Mouse (Mus musculus) forebrain, embryonic 10.5 days (tissue): ENCODE results near the gene Gm9972. TPM values are rescaled to one million over a fixed set of nuclear protein-coding genes. Genes with fewer than 3 reads are reported as not detected.

Source experiments
- DNase-seq: peaks from one replicate; pipeline ENCODE4 v3.0.0-alpha.2; 2017; ENCODE audit warnings: low spot score; ENCODE audit errors: extremely low spot score
- H3K27ac ChIP-seq: fragments of 300-500 bp; sonication (generic); 2 replicates; pipeline ENCODE4 v1.5.1; 2016; ENCODE audit warnings: mild to moderate bottlenecking
- H3K27me3 ChIP-seq: fragments of 300-500 bp; sonication (generic); 2 replicates; pipeline ENCODE4 v1.6.1; 2016; ENCODE audit warnings: mild to moderate bottlenecking; ENCODE audit not compliant: poor library complexity, severe bottlenecking
- H3K36me3 ChIP-seq: fragments of 300-500 bp; sonication (generic); replicated peaks from 2 replicates; pipeline ENCODE4 v1.6.1; 2016; ENCODE audit warnings: mild to moderate bottlenecking, moderate library complexity
- H3K4me1 ChIP-seq: fragments of 300-500 bp; sonication (generic); 2 replicates; pipeline ENCODE4 v1.6.1; 2016
- H3K4me3 ChIP-seq: fragments of 300-500 bp; sonication (generic); 2 replicates; pipeline ENCODE4 v1.5.1; 2016; ENCODE audit warnings: mild to moderate bottlenecking, moderate library complexity
- H3K9me3 ChIP-seq: fragments of 300-500 bp; sonication (generic); 2 replicates; pipeline ENCODE4 v1.6.1; 2016; ENCODE audit warnings: mild to moderate bottlenecking, moderate library complexity
- WGBS: fragments of 180-500 bp; shearing (Covaris S2); methylation state at CpG from one replicate; pipeline ENCODE4 v1.1.7; 2016; 5-methylcytosine and 5-hydroxymethylcytosine counted together
- polyA plus RNA-seq: library from polyadenylated mRNA; unstranded; fragments of >200 nt; fragmentation: Nextera tagmentation; extraction: Ambion mirVana; gene quantifications from 2 replicates; pipeline ENCODE4 v1.2.1, GENCODE M21; 2016

Gene Gm9972
- not detected in 2 replicates for polyA plus RNA-seq

DNA sequence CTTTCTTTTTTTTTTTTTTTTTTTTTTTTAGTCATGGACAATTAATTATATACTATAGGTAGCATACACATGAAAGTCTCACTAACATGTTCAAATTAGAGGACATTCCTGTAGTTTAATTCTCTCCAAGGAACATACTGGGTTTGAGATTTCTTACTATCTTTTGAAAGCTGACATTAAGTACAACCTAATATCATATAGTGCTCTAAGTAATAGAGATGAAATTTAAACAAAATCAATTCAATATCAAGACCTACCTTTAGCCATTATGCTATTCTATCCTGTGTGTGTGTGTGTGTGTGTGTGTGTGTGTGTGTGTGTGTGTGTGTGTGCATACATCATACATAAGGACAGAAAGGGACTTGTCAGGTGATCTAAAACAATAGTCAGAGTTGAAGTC lies at the start of gene Gm9972:
Gm9972 (plus strand) TSS at position 301 of the 400 bp plus-strand sequence.
- Histone ChIP-seq H3K4me1 (no peaks in the 10 kb centered on the region), H3K9me3 (no peaks in the 10 kb centered on the region), H3K4me3 (no peak within 1 kb of the TSS), H3K27me3 (no peaks in the 10 kb centered on the region), H3K27ac (no peak within 1 kb of the TSS), H3K36me3 (no peaks in the 10 kb centered on the region)
- DNase-seq = no peak

DNA sequence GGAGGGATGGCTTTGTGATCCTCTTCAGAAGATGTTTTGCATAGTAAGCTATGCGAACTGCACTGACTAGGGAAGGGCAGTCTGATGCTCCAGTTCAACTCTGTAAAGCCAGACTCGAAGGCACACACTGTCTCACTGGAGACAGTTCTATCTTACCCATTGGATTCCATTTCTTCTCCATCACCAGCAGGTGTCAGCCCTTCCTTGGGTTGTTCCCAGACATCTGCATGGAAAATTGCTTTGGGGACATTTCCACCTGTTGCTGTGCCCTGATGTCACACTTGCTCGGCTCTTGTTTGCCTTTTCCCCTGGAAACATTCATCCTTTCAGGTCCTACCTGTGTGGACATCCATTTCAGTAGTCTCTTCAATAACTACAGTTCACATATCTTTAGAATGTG lies 36.4 kb upstream of the Gm9972 start:
- no peak for DNase-seq
- H3K27ac ChIP-seq = no peak overlapping the region
- no peaks in the 10 kb centered on the region for H3K9me3 ChIP-seq
- 58% methylated on average over 3 of the region's 3 CpGs for WGBS
- H3K36me3 ChIP-seq = no peaks in the 10 kb centered on the region
- no peaks in the 10 kb centered on the region for H3K4me1 ChIP-seq
- no peak overlapping the region for H3K4me3 ChIP-seq
- no peaks in the 10 kb centered on the region for H3K27me3 ChIP-seq

DNA sequence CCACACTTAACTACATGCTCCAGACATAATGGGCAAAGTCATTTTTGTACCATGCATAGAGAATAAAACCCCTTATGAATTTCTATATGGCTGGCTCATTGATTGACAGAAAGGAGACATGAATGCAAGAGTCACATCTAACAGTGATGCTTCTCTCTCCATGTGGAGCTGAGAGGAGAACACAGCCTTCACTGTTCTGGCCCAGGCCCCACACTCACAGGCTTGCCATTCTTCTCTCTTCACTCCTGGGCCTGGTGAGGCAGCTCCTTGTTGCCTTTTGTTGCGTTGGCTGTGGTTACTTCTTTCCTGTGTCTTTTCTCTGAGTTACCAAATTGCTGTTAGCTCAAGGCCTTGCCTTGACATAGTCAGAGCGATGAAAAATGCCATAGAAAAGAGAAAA lies 23.6 kb upstream of the Gm9972 start:
- Histone ChIP-seq H3K9me3 (no peaks in the 10 kb centered on the region), H3K36me3 (no peaks in the 10 kb centered on the region), H3K27ac (no peak overlapping the region), H3K4me1 (no peaks in the 10 kb centered on the region), H3K27me3 (no peaks in the 10 kb centered on the region), H3K4me3 (no peak overlapping the region)
- 74% methylated on average over 2 of the region's 2 CpGs for WGBS
- DNase-seq = no peak

DNA sequence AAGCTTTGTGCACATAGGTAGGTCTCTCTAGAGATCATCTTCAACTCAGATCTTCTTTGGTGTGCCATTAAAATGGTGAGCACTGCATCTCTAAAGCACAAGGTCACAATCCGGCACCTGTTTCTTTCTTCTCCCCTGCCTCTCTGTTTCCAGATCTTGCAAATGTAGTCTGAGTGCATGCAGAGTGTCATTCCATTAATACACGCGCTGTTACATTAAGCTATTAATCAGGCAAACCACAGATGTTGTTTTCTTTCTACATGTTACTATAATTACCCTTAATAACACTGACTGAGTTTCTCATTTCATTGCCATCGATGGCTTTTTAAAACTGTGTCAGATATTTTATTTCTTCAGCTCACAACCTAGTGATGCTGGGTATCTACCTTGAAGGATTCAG lies 22.6 kb upstream of the Gm9972 start:
- no peak overlapping the region for H3K4me3 ChIP-seq
- WGBS = 81% methylated on average over 4 of the region's 4 CpGs
- no peaks in the 10 kb centered on the region for H3K4me1 ChIP-seq
- no peak for DNase-seq
- no peaks in the 10 kb centered on the region for H3K27me3 ChIP-seq
- no peaks in the 10 kb centered on the region for H3K9me3 ChIP-seq
- no peak overlapping the region for H3K27ac ChIP-seq
- no peaks in the 10 kb centered on the region for H3K36me3 ChIP-seq

DNA sequence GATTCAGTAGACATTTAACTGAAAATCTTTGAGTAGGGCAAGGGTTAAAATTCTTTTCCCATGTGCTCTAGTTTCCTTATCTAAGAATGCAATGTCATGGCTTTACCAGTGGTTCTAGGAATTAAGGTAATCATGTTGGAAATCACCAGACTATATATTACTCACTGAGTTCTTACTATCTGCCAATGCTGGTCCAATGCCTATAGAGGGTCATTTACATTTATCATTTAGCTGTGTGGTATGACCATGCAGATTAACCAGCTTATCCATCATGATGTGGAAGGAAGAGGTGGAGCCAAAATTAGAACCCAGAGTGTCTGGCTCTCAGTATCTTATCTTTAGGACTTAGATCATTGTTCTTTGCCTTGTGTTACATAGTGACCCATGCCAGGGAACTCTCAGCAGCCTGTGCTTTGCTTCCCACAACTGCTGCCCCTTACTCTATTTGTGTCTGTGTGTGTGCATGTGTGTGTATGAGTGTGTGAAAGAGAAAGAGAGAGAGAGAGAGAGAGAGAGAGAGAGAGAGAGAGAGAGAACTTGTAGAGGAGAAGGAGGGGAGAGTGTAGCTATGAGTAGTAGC lies 12.3 kb upstream of the Gm9972 start:
- Histone ChIP-seq H3K4me3 (no peak overlapping the region), H3K9me3 (no peaks in the 10 kb centered on the region), H3K36me3 (no peaks in the 10 kb centered on the region), H3K27me3 (no peaks in the 10 kb centered on the region), H3K4me1 (no peaks in the 10 kb centered on the region), H3K27ac (no peak overlapping the region)
- no peak for DNase-seq

DNA sequence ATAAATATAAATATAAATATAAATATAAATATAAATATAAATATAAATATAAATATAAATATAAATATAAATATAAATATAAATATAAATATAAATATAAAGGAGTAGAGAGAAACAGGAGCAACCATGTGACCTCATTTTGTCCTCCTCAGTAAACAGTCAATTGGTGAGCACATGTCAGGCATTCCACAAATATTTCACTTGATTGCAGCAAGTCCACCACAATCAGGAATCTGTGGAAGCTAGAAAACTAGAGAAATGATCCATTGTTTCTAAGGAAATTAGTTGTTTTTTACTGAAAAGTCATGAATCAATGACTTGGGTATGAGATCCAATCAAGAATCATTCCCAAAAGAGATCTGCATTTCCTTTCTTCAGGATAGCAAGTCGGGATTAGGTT lies 5.7 kb upstream of the Gm9972 start:
- Histone ChIP-seq H3K27me3 (no peaks in the 10 kb centered on the region), H3K4me3 (no peak overlapping the region), H3K9me3 (no peaks in the 10 kb centered on the region), H3K27ac (no peak overlapping the region), H3K36me3 (no peaks in the 10 kb centered on the region), H3K4me1 (no peaks in the 10 kb centered on the region)
- 88% methylated on average over 1 of the region's 1 CpGs for WGBS
- DNase-seq = no peak

DNA sequence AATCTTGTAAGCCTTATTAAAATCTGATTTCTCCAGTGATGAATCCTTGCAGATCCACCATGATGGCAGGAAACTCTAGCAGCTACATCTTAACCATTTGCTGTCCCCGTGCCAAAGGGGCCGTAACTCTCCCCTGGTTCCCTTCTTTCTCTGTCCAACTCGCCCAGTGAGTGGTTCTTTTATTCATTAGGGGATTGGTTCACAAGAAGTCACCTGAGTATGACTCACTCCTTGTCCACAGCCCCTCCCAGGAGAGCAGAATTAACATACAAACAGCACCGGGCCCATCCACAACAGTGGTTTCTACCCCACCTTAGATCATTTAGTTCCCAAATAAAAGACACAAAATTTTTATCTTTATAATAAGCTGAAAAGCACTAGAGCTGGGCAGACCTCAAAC lies 3.4 kb upstream of the Gm9972 start:
- no peak overlapping the region for H3K27ac ChIP-seq
- no peaks in the 10 kb centered on the region for H3K4me1 ChIP-seq
- H3K4me3 ChIP-seq = no peak overlapping the region
- no peaks in the 10 kb centered on the region for H3K36me3 ChIP-seq
- DNase-seq = no peak
- 81% methylated on average over 4 of the region's 4 CpGs for WGBS
- no peaks in the 10 kb centered on the region for H3K27me3 ChIP-seq
- no peaks in the 10 kb centered on the region for H3K9me3 ChIP-seq

DNA sequence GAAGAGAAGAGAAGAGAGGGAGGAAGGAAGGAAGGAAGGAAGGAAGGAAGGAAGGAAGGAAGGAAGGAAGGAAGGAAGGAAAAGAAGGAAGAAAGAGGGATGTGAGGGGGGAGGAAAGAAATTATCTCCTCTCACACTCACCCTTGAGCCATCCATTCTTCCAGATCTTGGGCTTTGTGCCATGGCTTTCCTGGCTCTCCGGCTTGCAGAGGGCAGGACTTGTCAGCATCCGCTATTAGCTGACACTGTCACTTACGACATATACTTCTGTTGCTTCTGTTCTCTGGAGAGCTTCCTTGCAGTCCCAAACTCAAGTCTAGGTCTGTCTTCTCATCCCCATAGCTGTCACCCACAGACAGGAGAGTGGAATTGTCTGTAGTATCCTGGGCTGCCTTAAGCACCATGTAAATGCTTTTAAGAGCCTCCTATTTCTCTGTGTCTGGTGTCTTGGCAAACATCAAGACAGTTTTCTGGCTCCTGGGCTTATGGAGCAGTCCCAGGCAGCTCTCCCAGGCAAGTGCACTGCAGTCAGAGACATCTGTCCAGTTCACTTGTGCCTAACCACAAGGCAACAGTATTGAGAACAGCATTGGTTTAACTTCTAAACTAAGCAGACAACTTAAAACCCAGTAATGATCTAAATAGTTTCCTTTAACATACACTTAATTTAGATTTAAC lies 10.5 kb downstream of the Gm9972 start:
- Histone ChIP-seq H3K9me3 (no peaks in the 10 kb centered on the region), H3K4me1 (no peaks in the 10 kb centered on the region), H3K36me3 (no peaks in the 10 kb centered on the region), H3K27me3 (no peaks in the 10 kb centered on the region), H3K4me3 (no peak overlapping the region), H3K27ac (no peak overlapping the region)
- no peak for DNase-seq
- 92% methylated on average over 3 of the region's 3 CpGs for whole genome bisulfite sequencing

DNA sequence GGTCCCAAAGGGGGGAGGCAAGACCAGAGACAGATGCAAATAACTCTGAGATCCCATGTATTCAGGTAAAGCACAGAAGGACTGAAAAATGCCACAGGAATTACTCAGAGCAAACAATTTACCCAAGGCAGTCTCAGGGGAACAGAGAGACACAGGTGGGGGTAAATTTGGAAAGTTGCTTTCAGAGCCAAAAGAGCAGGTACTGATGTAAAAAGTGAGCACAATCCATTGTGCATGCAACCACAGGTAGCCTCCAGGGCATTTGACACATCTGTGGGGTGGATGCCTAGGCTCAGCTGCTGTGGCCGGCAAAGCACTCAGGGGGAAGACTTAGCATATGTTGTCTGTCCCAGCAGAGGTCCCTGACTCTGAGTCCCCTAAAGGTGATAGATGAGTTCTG lies 13.8 kb downstream of the Gm9972 start:
- Histone ChIP-seq H3K4me1 (no peaks in the 10 kb centered on the region), H3K9me3 (no peaks in the 10 kb centered on the region), H3K27ac (no peak overlapping the region), H3K36me3 (no peaks in the 10 kb centered on the region), H3K4me3 (no peak overlapping the region), H3K27me3 (no peaks in the 10 kb centered on the region)
- WGBS = 59% methylated on average over 1 of the region's 1 CpGs
- no peak for DNase-seq

DNA sequence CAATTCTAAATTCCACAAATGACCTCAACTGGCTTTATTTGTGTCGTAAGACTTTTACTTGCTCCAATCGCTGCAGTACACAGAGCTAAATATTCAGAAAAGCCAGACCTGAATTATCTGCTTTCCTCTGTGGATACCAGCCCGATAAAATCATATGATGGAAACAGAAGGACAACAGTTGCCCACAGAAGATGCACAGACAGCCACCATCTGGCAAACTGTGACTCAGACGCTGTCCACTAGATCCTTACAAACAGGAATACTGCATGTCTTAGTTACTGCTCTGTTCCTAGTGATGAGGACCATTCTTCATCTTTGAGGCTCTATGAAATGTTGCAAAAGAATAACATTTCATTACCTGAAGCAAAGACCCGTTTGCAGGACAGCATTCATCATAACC lies 19.4 kb downstream of the Gm9972 start:
- Histone ChIP-seq H3K4me3 (no peak overlapping the region), H3K36me3 (no peaks in the 10 kb centered on the region), H3K27me3 (no peaks in the 10 kb centered on the region), H3K4me1 (no peaks in the 10 kb centered on the region), H3K9me3 (no peaks in the 10 kb centered on the region), H3K27ac (no peak overlapping the region)
- no peak for DNase-seq
- WGBS = 92% methylated on average over 5 of the region's 5 CpGs

DNA sequence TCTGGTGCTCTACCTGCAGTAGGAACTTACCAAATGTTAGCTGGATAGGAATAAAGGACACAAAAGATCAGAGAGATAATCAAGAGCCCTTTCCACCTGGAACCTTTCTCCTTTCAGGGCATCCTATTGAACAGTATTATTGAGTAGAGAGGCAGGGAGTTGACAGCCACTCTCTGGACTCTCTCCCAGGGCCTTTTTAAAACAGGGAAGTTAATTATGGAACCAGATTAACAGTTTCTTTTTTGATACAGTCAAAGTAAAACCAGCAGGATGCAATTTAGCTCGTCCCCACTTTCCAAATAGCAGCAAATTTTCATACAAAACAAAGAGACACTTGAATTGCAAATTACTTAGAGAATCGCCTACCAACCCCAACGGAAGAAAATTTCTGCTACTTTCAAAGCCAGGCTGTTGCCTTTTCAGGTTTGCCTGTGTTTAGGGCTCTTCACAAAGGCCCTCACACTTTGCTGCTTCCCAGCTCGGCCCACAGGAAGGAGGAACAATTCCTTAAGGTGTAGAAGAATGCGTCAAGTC lies 24.0 kb downstream of the Gm9972 start:
- no peaks in the 10 kb centered on the region for H3K4me1 ChIP-seq
- no peaks in the 10 kb centered on the region for H3K9me3 ChIP-seq
- DNase-seq = no peak
- H3K27ac ChIP-seq = no peak overlapping the region
- no peaks in the 10 kb centered on the region for H3K27me3 ChIP-seq
- WGBS = 30% methylated on average over 5 of the region's 5 CpGs
- no peak overlapping the region for H3K4me3 ChIP-seq
- H3K36me3 ChIP-seq = no peaks in the 10 kb centered on the region

DNA sequence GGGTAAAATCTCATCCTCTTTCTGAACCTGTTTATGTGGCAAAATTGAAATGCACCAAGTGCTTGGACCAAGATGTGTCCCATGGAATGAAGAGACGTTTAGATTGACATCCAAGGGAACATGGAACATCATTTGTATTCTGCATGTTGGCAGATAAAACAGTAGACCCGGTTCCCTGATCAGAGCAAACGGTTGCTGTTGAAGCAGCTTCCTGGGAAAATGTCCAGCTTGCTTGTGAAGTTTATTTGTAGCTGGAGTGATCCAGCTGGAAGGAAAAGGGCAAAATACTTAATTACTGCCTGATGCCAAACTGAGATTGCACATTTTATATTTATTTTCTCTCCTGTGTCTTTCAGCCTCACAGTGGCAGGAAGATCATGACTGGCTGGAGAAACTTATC lies 26.7 kb downstream of the Gm9972 start:
- H3K4me1 ChIP-seq = no peaks in the 10 kb centered on the region
- WGBS = 82% methylated on average over 3 of the region's 3 CpGs
- H3K27me3 ChIP-seq = no peaks in the 10 kb centered on the region
- DNase-seq = no peak
- no peak overlapping the region for H3K4me3 ChIP-seq
- H3K27ac ChIP-seq = no peak overlapping the region
- no peaks in the 10 kb centered on the region for H3K9me3 ChIP-seq
- no peaks in the 10 kb centered on the region for H3K36me3 ChIP-seq

DNA sequence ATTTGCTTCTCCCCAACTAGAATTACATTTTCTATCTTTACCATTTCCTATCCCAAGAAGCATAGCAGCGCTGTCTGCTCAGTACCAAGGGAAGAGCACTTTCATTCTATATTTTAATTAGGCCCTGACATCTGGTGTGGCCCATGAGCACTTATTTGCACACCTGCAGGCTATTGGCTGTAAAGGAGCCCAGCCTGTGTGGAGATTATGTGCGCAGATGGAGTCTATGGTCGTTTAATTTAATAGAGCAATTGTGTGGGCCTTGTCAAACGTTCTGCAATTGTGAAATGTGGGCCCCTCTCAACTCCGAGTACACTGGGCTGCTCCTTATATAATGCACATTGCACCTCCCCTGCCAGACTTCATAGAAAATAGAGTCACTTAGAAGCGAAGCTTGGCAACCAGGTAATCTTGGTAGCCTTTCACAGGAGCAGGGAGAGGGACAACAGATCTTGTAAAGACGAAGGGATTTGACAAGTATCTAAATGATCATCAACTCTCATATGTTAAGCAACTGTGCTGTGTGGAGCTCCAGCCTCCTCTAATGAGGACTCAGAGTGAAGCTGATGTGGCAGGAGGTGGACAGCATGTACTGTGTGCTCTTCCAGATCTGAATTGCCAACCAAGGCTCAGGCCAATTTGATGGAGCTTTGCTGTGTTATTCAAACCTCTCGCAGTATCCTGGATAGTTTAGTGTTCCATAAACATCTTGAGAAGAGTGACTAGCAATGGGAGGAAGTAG lies 50.9 kb downstream of the Gm9972 start:
- Histone ChIP-seq H3K4me3 (no peak overlapping the region), H3K36me3 (no peaks in the 10 kb centered on the region), H3K4me1 (peaks cover 8% of the 10 kb centered on the region; the same call in 1 of the 2 replicates), H3K27me3 (no peaks in the 10 kb centered on the region), H3K9me3 (no peaks in the 10 kb centered on the region), H3K27ac (no peak overlapping the region)
- WGBS = 78% methylated on average over 8 of the region's 8 CpGs
- DNase-seq = no peak
